1 mouse cellular context compared by ENCODE assay signal in the genomic region with DNA sequence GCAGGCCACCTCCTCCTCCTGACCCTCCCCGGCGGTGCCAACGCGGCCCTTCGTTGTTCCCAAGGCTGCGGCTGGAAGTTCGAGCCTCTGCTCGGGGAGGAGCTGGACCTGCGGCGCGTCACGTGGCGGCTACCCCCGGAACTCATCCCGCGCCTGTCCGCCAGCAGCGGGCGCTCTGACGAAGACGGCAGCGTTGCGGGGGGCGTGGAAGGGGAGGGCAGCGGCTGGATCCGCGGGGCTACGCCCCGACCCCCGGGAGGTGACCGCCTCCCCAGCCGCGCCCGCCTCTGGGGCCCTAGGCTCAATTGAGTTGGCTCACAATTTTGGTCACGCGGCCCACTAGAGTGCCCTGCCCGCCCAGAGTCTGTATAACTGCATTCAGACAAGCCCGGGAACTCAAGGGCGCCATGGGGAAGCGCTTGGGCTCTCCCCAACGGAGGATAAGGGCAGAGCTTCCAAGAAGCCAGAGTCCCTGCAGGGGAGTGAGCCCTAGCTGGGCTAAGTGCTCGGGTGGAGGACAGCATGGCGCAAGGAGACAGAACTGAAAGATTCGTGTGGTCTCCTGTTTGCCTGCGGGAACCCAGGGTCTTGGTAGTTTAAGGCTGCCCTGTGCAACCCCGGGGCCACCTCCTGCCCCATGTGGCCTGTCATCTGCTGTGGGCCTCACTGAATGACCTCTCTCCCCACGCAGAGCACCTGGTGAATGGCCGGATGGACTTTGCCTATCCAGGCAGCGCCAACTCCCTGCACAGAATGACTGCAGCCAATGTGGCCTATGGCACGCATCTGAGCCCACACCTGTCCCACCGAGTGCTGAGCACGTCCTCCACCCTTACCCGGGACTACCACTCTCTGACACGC.
A peak's percentile ranks its signal among the peaks of the same experiment; 100 is the strongest.
TF ChIP-seq lines count a peak whose summit lies in the region.

No protein-coding gene starts in this region.

TF ChIP-seq in MEL, 35 proteins besides CTCF, POLR2A, EP300 and RAD21 (continued from another document):
- peak; percentile 78 for TF ChIP-seq MXI1 (IDR thresholded peaks at IDR 0.05; ENCODE audit: low read depth, low read length)
- peak; percentile 76 for TF ChIP-seq ELF1 (IDR thresholded peaks at IDR 0.05; ENCODE audit: low read depth, low read length)
- TF ChIP-seq MEF2A (IDR thresholded peaks at IDR 0.05; ENCODE audit: extremely low read depth, insufficient replicate concordance, low read depth, low read length, poor library complexity, severe bottlenecking) = 0 out of 2 replicates have a peak, but pooled peaks have one; percentile 39
- 0 out of 2 replicates have a peak, but pooled peaks have one; percentile 25 for TF ChIP-seq MYC (IDR thresholded peaks at IDR 0.05; ENCODE audit: low read depth, low read length)
- TF ChIP-seq POLR2AphosphoS5 (IDR thresholded peaks at IDR 0.05; ENCODE audit: borderline replicate concordance, low read depth, low read length) = no peak; the same call in 1 of the 2 replicates
- peak; percentile 42; the same call in 1 of the 2 replicates for TF ChIP-seq CHD1 (IDR thresholded peaks at IDR 0.05; ENCODE audit: low read depth, low read length)
- peak; percentile 92 for TF ChIP-seq USF1 (IDR thresholded peaks at IDR 0.05; ENCODE audit: low read depth, low read length)
- TF ChIP-seq E2F4 (IDR thresholded peaks at IDR 0.05; ENCODE audit: borderline replicate concordance, low read depth, low read length) = peak; percentile 67; the same call in 1 of the 2 replicates
- peak; percentile 73 for TF ChIP-seq NELFE (IDR thresholded peaks at IDR 0.05; ENCODE audit: low read depth, low read length)
- 0 out of 2 replicates have a peak, but pooled peaks have one; percentile 1 for TF ChIP-seq ZC3H11A (IDR thresholded peaks at IDR 0.05; ENCODE audit: low read depth, low read length)
- peak; percentile 85; the same call in 1 of the 2 replicates for TF ChIP-seq POLR2AphosphoS2 (IDR thresholded peaks at IDR 0.05; ENCODE audit: low read length)
- TF ChIP-seq ETS1 (IDR thresholded peaks at IDR 0.05; ENCODE audit: low read depth, low read length) = peak; percentile 42; the same call in 1 of the 2 replicates
